Mouse (Mus musculus): ENCODE measurements at regions not wholly inside any gene's neighbourhood (a gene's known extent, or its start where the extent isn't known, plus 50 kb on each side); places are given as distances from the start of the nearest gene placed in this dataset.
A peak's percentile ranks its signal among the peaks of the same experiment; 100 is the strongest.

DNA sequence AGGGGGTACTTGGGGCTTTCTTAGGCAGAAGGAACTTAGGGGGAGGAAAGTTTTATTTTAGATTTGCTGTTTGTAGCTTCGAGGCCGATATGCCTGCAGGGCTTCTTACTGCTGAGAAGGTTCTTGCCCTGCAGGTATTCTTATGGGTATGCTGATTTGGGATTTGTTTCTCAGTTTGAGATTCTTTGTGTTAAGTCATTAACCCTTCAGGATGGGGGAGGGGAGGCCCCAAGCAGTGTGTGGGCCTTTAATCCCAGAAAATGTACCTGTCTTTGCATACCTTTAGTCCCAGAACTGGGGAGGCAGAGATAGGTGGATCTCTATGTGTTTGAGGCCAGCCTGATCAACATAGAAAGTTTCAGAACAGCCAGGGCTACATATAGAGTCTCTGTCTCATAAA is 1335.1 kb downstream of the Gm37988 start:
- DNase-seq: no peak
- no peak overlapping the region for H3K9ac ChIP-seq
- H3K4me3 ChIP-seq (ENCODE audit: low read depth, low read length): no peak overlapping the region
- no peaks in the 10 kb centered on the region for H3K4me1 ChIP-seq (ENCODE audit: insufficient read depth)
- no peaks in the 10 kb centered on the region for H3K9me3 ChIP-seq (ENCODE audit: low read depth, low read length)
- H3K36me3 ChIP-seq (ENCODE audit: insufficient read depth): no peaks in the 10 kb centered on the region
- no peak overlapping the region for H3K27ac ChIP-seq (ENCODE audit: low read depth)
- no peak overlapping the region for H3K4me2 ChIP-seq
- WGBS: 65% methylated on average over 2 of the region's 2 CpGs
- no peak for ATAC-seq (ENCODE audit: insufficient read depth)
- H3K27me3 ChIP-seq (ENCODE audit: insufficient read depth, low read length): no peaks in the 10 kb centered on the region
- TF ChIP-seq CTCF (IDR thresholded peaks at IDR 0.05; ENCODE audit: low read depth): no peak

DNA sequence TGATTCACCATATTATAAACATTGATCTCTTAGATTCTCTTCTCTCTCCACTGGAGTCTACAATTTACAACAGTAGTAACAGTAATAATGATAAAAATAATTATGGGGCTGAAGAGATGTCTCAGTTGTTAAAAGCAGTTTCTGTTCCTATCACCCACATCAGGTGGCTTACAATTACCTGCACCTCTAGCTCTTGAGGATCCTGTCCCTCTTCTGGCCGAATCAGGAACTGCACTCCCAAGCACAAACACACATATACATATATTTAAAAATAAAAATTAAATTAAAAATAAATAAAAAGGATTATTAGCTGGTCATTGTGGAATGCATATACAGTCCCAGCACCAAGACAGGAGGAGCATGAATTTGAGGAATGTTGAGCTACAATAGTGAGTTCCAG is 1336.2 kb downstream of the Gm37988 start:
- Histone ChIP-seq H3K27ac (ENCODE audit: low read depth) (no peak overlapping the region), H3K36me3 (ENCODE audit: insufficient read depth) (no peaks in the 10 kb centered on the region), H3K9me3 (ENCODE audit: low read depth, low read length) (no peaks in the 10 kb centered on the region), H3K4me1 (ENCODE audit: insufficient read depth) (no peaks in the 10 kb centered on the region), H3K27me3 (ENCODE audit: insufficient read depth, low read length) (no peaks in the 10 kb centered on the region), H3K9ac (no peak overlapping the region), H3K4me3 (ENCODE audit: low read depth, low read length) (no peak overlapping the region), H3K4me2 (no peak overlapping the region)
- peak; percentile 48 for TF ChIP-seq CTCF (IDR thresholded peaks at IDR 0.05; ENCODE audit: low read depth)
- DNase-seq (peak; percentile 9), ATAC-seq (ENCODE audit: insufficient read depth) (no peak)
- 41% methylated on average over 1 of the region's 1 CpGs for WGBS

DNA sequence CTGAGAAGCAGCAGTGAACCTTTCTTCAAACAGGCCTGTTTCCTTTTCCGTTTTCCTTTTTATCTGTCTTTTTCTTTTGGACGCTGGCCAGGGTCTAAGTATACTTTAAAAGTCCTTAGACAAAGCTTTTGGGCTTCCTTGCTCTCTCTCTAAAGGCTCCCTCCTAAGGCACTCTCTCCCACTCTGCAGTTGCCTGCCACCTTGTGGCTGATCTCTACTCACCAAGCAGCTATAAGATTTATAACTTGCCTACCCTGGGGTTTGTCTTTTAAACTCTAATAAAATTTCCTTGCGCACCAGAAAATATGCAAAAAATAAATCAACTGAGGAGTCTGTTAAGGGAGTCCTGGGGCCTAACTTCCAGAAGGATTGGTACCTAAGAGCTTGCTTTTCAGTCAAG is 1344.7 kb downstream of the Gm37988 start:
- 23% methylated on average over 3 of the region's 3 CpGs for WGBS
- DNase-seq: peak; percentile 31

More for the DNA sequence above, 1344.7 kb downstream of the Gm37988 start:
- no peaks in the 10 kb centered on the region for H3K4me1 ChIP-seq (ENCODE audit: insufficient read depth)
- H3K27ac ChIP-seq (ENCODE audit: low read depth): no peak overlapping the region
- H3K4me3 ChIP-seq (ENCODE audit: low read depth, low read length): no peak overlapping the region
- no peaks in the 10 kb centered on the region for H3K27me3 ChIP-seq (ENCODE audit: insufficient read depth, low read length)
- no peak overlapping the region for H3K4me2 ChIP-seq
- no peaks in the 10 kb centered on the region for H3K36me3 ChIP-seq (ENCODE audit: insufficient read depth)
- H3K9me3 ChIP-seq (ENCODE audit: low read depth, low read length): no peaks in the 10 kb centered on the region
- H3K9ac ChIP-seq: no peak overlapping the region
- TF ChIP-seq CTCF (IDR thresholded peaks at IDR 0.05; ENCODE audit: low read depth): peak; percentile 36; the same call in 1 of the 2 replicates
- ATAC-seq (ENCODE audit: insufficient read depth): no peak
